Mouse (Mus musculus) heart, adult 9 months (tissue): ENCODE measurements at regions not wholly inside any gene's neighbourhood (a gene's known extent, or its start where the extent isn't known, plus 50 kb on each side); places are given as distances from the start of the nearest gene placed in this dataset.

Experiments used
- DNase-seq, 2 experiments: peaks; one replicate each; pipeline ENCODE4 v3.0.0; 2022; ENCODE audit warnings: low spot score in 2 of 2

- no peak for DNase-seq
Measured at GRCm38 (mm10) chr9:115547625-115548325, 237.6 kb upstream of the Stt3b start.

DNA sequence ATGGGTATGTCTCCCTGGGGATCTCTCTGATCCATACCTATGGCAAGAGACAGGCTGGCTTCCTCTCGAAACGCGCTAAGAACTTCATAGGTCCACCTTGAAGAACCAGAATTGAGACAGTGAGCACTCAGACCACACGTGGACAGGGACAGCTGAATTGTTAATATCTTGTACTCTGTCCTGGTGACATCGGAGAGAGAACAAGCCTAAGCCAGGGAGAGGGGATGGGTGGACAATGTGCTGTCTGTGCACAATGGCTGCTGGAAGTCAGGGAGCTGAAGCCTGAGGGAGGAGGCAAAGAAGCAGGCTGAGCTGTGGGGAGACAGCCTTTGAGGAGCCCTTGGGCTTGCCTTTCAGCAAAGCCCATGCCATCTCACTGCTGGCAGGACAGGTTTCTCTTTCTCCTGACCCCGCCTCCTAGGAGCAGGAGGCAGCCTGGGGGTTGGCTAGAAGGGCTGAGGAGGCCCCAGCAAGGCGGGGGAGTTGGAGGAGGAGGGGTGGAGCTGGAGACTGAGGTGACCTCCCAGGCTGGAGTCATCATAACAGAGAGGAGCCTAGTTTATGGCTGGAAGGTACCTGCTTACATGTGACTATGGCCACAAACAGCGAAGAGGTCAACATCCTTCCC lies 238.6 kb upstream of the Stt3b start:
- DNase-seq: no peak

- no peak for DNase-seq
Measured at GRCm38 (mm10) chr9:115551080-115551479, 240.9 kb upstream of the Stt3b start.

DNA sequence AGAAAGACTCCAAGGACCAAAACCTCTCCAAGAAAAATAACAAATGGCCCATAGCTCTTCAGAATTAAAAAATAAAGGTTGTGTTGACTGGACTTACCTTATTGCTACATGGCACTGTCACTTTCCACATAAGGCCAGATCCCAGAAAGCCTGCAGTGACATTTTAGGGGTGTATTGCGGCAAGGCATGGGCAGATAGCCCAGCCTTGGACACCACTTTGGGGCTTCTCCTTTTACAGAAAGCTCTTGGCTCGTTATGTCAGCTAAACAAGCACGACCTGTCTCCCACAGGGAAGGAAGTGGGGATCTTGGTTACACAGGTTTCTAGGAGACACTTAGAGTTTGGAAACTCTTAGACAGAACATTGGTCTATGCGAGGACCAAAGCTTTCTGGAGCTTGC lies 241.3 kb upstream of the Stt3b start:
- DNase-seq: no peak

- no peak for DNase-seq
Measured at GRCm38 (mm10) chr9:115558131-115558530, 247.9 kb upstream of the Stt3b start.

GRCm38 (mm10) chr9:115559521-115559920 lies 249.3 kb upstream of the Stt3b start:
- DNase-seq: no peak

DNA sequence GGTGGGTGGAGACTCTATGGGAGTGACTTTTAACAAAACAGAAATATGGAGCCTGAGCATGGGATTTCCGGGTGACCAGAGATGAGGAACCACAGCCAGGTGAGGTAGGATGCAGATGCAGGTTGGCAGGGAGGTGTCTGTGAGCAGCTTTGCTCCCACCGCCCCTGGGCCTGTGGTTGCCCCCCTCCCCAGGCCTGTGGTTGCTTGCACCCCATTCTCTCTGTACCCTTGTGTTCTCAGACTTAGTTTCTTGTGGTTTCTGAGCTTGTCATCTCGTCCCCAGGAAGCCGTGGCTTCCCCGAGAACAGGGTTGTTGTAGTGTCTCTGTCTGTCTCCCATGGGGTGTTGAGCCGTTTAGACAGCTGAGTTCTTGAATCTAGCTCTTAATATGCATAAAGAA lies 251.0 kb upstream of the Stt3b start:
- no peak for DNase-seq

DNA sequence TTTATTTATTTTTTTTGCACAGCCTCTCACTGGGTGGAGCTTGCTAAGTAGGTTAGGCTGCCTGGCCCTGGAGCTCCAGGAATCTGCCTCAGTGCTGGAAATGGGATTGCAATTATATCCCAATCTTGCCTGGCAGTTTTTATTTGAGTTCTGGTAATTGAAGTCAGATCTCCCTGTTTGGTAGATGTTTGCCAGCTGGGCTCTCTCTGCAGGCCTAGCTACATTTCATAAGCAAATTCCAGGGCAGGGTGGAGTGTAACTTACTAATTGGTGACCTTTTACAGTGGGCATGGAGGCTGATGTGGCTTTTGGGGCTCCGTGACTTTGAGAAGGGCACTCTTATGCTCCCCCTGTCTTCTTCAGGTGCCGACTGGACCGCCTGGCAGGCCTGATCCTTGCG lies 252.6 kb upstream of the Stt3b start:
- DNase-seq: no peak

DNA sequence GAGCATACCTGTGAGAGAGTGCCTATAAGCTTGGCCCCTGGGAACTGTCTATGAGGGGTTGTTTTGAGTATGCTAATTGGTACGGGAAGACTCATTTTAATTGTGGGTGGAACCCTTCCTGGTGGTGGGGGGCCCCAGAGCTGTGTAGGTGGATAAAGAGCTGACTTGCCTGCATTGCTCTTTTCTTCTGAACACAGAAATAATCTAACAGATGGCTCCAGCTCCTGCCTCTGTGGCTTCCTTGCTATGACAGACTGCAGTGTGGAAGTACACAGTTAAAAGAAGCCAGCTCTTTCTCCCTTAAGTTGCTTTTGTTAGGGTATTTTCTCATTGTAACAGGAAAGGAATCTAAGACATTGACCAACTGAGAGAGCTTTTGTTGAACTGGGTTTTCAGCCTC lies 254.1 kb upstream of the Stt3b start:
- DNase-seq: no peak

DNA sequence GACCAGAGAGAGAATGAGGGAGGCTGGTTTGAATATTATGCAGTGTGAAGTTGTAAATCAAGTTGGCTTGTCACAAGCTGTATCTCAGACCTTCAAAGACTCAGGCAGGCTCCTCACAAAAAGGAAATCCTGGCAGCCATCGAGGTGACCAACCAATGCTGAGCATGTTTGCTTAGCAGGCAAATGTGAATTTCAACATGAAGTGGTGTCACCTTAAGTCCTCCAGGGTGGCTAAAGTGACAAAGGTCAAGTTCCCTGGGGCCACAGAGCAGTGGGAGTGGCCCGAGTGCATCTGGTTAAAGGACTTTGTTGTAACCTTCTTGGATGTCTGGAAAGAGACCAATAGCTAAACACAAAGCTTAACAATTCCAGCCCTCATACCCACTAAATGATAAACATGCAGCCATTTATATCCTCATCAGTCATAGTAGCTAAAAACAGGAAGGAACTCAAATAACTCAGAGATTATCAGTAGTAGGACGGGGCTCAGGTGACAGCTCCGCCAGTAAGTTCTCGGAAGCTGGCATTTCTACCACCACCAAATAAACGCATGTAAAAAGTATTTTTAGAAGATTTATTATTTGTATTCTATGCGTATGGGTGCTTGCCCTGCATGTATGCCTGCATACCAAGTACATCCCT lies 258.6 kb upstream of the Stt3b start:
- no peak for DNase-seq

DNA sequence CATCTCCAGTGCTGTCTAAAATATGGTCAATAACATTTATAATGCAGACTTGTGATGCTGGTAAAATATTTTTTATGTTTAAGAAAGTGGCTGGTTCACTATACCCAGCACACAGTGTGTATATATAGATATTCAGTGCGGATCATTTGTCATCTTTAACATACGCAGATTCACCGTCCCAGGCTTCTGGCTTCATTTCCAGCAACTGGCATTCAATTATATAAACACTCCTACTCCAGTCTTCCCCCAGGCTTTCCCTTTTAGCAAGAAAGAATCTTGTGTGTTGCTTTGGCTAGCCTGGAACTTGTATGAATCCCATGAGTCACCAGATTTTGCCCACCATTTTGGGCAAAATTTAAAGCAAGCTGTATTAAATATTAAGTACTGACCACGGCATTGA lies 260.8 kb upstream of the Stt3b start:
- no peak for DNase-seq

- no peak for DNase-seq
Measured at GRCm38 (mm10) chr9:115581116-115581515, 270.9 kb upstream of the Stt3b start.

GRCm38 (mm10) chr9:115583548-115583947 lies 273.3 kb upstream of the Stt3b start:
- no peak for DNase-seq

GRCm38 (mm10) chr9:115584874-115585273 lies 274.7 kb upstream of the Stt3b start:
- DNase-seq: no peak

DNA sequence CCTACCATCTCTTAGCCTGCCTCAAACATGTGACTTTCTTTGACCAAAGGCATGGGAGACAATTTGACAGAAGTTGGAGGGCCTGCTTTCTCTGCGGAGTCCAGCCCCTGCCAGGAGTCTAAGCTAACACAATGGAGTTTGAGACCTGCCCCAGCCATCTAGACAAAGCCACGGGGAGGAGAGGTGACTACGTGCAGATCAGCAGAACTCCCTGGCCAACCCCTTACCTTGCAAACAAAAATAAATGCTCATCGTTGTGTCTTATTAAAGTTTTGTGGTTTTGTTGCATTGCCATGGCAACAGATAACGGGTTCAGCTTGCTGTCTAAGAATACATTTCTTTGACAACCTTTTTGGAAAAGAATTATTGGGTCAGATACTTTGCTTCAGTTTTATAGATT lies 282.2 kb upstream of the Stt3b start:
- no peak for DNase-seq

- no peak for DNase-seq
Measured at GRCm38 (mm10) chr9:115600228-115600627, 290.0 kb upstream of the Stt3b start.

DNA sequence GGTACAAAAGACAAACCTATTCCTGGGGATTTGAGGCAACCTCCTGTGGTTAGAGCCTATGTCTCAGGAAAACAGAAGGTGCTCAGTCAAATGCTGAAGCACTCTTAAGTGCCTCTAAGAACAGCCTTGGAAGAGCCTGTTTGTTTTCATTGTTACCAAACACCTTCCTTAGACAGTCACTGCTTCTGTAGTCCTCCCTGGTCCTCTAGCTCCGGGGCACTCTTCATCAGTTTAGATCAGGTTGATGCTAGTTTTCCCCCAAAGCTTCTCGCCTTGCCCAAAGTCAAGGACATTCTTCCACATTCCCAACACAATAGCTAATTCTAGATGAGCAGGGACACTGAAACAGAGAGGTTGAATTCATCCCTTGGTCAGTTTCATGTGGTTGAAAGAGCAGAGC lies 290.6 kb upstream of the Stt3b start:
- no peak for DNase-seq

GRCm38 (mm10) chr9:115602772-115603171 lies 292.6 kb upstream of the Stt3b start:
- no peak for DNase-seq

- no peak for DNase-seq
Measured at GRCm38 (mm10) chr9:115604450-115604849, 294.2 kb upstream of the Stt3b start.

DNA sequence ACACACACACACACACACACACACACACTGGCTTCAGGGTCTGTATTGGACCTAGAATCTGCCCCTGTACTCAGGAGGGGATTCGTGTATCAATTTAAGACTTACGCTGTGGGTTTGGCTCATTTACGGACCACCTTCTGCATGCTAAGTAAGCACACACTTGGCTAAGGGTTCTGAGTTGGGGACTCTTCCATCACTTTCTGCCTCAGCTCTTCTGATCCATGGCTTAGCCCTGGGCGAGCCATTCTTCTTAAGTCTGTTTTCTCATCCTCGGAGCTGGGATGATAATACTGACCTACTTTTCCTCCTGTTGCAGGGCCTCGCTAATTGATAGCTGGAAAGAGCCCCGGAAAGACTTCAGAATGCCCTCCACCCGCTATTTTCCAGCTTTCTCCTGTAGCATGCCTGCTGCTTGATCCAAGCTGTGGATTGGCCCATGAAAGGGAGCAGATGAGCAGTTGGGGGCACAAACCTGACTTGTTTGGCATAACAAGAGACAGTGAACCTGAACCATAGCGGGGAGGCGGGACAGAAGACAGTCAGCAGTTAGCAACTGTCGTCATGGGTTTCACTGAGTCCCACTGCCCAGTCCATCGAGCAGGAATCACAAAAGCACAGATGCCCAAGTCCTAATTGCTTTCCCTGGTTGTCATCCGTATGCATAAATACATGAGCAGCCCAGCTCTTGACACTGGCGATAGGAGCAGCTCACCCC lies 294.9 kb upstream of the Stt3b start:
- DNase-seq: no peak

GRCm38 (mm10) chr9:115607961-115608360 lies 297.7 kb upstream of the Stt3b start:
- no peak for DNase-seq

GRCm38 (mm10) chr9:115608377-115608776 lies 298.2 kb upstream of the Stt3b start:
- DNase-seq: no peak

DNA sequence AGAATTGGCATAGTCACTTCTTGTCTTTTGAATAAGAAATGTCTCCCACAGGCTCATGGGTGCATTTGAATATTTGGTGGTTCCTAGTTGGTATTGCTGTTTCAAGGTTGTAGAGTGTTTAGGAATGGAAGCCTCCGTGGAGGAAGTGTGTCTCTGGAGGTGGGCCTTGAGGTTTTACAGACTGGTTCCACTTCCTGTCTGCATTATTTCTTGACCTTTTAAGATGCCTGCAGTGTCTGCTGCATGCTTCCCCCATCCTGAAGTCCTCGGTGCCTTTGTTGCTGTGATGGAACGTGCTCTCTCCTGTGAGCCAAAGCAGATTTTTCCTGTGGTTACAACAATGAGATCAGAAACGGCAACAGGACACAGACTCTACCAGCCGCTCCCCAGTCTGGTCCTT lies 299.4 kb upstream of the Gadl1 start:
- DNase-seq: no peak
